Mouse (Mus musculus): ENCODE results near the gene Trpv4.

- TF ChIP-seq GATA1 (IDR thresholded peaks at IDR 0.05; ENCODE audit: borderline replicate concordance, low read length) (no peak), FLI1 (IDR thresholded peaks at IDR 0.05; ENCODE audit: low read length) (no peak)
Measured at GRCm38 (mm10) chr5:114597652-114598051, 60.6 kb downstream of the Trpv4 start.

Data from megakaryocyte, embryonic 14.5 days (primary cell).